Mouse (Mus musculus): ENCODE measurements around the gene Arrdc1.
"Not testable (repeated sequence)": the region's sequence is repeated elsewhere in the genome, so short reads cannot be mapped to it uniquely, and the experiment has no call there.

Arrdc1 gene

DNA sequence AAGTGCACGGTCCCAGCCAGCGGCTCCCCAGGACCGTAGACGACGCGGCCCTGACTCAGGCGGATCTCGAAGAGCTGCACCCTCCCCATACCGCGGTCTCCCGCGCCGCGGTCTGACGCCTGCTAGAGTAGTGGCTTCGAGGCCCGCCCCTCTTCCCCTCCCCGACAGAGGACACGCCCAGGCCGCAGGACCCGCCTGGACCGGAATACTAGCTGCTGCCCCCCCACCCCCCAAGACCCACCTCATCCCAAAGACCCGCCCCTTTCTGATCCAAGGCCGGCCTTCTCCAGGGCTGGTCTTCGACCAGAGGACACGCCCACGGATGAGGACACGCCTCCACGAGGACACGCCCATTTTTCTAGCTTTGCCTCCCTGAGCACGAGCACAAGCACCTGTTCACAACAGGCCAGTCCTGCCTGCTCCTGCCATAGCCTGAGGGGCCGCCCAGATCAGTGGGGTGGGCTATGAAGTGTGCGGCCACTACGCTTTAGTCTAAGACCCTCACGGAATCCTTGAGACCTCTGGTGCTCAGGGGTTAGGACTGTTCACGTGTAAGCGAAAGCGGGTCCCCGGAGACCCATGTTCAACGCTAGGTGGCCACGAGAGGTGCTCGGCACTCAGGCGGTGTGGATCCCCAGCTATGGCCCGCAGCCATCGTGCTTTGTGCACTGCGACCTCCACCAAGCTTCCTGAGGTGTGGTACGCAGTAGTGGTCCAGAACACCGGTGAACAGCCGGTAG, at the start of gene Arrdc1:
TSS of gene Arrdc1 (minus strand) at position 196 of the 740 bp plus-strand sequence.
- peak; percentile 90 for DNase-seq (ENCODE audit: extremely low spot score, low spot score)

DNA sequence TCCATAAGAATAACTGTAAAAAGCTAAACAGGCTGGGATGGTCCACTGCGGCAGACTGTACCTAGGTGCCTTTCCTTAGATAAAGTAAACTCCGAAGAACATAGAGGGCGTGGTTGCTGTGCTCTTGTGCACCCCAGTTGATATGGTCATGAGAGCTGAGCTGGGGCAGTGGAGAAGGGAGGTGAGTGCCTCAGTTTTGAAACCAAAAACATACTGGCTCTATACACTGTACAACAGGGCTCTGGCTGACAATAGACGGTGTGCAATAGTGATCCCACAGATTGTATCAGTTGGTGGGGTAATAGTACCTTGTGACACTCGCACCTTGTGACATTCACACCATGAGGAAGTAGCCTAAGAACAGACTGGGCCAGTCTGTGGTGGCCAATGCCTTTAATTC, 41.9 kb upstream of the Arrdc1 start:
- DNase-seq (ENCODE audit: extremely low spot score, low spot score), result no peak

DNA sequence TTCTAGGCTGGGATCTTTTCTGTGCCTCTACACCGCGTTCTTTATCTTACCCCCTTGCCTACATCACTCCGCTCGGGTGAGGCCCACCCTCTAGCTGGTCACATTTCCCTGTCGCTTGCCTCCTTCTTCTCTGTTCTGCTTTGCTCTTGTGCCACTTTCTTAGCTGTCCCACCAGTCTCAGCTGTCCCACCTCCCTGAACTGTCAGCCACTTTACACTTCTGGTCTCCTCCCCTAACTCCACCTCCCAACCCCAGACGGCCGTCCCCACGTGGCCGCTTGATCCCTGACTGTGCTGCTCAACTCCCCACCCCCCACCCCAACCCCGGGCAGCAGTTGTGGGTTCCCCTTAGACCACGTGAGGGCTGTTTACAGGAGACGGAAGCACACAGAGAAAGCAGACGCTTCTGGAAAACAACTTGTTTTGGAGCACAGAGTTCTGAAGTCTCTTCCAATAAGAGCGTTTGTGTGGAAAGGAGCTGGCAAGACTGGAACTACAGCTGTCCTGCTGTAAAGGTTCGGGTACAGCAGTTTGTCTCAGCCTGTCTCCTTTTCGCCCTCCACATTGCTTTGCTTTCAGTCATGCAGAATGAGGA, 40.7 kb upstream of the Arrdc1 start, which contains the start of gene Pnpla7:
TSS of gene Pnpla7 (plus strand) at position 330 of the 594 bp plus-strand sequence.
- peak; percentile 72 for DNase-seq (ENCODE audit: extremely low spot score, low spot score)

DNA sequence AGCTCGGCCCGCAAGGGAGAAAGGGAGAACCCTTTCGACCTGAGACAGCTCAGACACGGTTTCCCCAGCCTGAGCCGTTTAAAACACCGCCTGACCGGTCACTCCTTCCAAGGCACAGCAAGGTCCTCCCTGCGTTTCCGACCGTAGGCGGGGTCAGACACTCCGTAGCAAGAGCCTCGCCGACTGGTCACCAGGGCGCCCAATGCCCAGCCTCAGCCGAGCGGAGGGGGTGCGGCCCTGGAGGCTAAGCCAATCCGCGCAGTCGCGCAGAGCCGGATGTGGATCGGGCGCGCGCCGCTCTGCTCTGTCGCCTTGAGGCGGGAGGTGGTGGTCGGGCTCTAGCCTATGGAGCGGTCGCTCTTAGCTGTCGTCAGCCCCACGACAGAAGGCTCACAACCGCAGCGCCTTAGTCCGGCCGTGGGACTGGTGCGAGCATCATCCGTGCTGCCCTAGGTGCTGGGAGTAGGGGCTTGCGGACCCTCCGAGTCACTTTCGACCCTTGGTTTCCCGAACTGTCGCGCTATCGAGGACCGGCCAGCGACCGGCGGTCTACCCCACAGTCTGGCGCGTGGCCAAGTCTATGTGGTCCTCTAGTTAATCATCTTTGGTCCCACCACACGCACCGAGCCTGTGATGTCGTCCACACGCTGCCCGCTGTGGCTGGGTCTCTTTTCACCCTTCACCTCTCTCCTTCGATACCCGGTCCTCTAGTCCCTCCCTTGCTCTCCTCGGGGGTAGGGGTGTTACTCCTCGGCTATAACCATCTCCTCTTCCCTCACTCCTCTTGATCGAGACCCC, 40.1 kb upstream of the Arrdc1 start, which contains the start of gene Mrpl41:
TSS of gene Mrpl41 (minus strand) at position 193 of the 798 bp plus-strand sequence.
- peak; percentile 96 for DNase-seq (ENCODE audit: extremely low spot score, low spot score)

DNA sequence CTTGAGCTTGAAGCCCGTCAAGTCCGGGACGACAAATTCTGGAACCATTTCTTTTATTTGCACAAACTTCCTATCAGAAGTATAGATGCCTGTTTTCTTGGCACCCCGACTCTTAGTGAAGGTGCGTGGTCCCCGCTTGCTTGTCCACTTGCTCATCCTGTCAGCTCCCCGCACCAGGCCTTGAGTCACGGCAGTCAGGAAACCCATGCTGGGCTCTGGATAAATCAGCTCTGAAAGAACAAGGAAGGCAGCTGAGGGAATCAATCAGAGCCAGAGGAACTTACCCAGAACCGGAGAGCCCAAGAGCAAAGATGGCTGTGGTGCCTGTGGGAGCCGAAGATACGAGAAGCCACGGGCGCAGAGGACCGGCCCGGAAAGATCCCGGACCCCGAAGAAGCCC, 39.4 kb upstream of the Arrdc1 start:
- DNase-seq (ENCODE audit: extremely low spot score, low spot score), result not testable (repeated sequence)

DNA sequence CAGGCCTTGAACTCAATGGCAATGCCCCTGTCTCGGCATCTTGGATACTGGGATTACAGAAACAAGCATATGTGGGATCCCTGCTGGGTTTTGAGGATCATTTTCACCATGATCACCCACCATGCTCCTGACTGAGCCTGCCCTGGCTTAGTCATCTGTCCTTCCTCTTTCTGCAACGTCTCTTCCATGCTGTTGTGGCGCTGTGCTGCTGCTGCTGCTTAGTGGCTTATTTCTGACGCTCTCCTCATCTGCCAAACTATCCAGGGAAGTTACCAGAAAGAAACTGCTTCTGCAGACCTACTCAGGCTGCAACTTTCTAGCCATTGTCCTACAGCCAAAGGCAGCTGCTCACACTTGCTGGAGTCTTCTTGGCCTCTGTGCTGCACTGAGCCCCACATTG, 35.3 kb upstream of the Arrdc1 start:
- DNase-seq (ENCODE audit: extremely low spot score, low spot score), result no peak

DNA sequence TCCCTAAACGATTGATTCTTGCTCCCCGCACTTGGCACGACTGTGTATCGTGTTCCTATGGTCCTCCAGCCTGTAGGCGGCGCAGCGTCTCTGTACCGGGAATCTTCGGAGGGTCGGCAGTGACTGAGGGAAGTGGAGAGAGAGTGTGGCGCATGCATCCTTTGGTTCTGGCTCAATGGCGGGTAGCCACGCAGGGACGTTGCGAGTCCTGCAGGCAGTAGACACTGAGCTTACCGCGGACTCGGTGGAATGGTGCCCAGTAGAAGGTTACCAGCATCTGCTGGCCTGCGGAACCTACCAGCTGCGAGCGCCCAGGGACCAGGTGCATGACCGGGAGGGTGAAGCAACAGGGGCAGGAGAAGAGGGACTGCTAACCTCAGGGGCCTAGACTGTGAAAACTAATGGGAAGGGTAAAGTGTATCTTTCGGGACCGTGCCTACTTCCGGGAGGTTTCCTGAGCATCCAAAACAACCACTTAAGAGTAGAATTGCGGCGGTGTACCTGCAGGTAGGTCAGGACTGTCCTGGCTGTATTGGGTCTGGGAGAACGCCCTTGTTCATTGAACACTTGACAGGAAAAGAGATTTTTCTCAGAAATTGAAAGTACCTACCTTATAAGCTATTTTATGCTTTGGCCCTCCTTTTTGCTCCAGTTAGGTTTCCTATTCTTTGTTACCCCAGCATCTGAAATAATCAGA, 27.4 kb upstream of the Arrdc1 start, which contains the start of gene Dph7:
TSS of gene Dph7 (plus strand) at position 97 of the 697 bp plus-strand sequence.
- peak; percentile 85 for DNase-seq (ENCODE audit: extremely low spot score, low spot score)

DNA sequence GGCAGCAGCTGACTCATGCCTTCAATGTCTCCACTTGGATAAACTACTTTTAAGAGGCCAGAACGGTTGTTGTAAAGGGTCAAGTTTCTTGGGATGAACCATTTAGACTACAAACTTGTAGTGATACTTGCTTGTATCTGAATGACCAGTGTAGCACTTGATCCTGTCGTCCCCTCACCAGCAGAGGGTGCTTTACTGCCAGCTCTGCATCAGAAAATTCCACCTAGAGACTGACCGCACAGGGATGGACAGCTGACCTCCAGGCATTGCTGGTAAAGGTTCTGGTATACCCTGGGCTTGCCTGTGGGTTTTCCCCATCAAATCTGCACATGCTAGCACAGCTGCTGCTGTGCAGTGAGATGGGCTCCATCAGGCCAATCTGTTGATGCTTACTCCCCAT, 25.9 kb upstream of the Arrdc1 start:
- DNase-seq (ENCODE audit: extremely low spot score, low spot score), result peak; percentile 40

DNA sequence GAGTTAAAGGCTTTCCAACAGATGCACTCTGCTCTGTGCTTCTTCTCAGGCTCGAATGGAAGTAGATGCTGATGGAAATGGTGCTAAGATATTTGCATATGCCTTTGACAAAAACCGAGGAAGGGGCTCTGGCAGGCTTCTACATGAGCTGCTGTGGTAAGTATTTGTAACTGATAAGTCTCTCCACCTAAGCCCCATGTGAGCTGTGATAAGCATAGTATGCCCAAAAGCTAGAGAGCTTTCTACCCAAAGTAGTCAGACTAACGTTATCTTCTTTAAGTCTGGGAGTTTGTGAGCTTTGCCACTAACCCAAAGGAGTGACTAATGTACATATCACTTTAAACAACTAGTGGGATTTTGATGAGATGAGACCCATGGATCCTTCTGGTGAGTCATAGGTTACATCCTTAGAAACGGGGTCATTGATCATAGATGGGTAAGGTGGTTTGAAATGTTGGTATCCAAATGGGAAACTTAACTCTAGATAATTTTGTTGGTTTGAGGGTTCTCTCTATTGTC, 17.5 kb upstream of the Arrdc1 start:
- DNase-seq (ENCODE audit: extremely low spot score, low spot score), result no peak

DNA sequence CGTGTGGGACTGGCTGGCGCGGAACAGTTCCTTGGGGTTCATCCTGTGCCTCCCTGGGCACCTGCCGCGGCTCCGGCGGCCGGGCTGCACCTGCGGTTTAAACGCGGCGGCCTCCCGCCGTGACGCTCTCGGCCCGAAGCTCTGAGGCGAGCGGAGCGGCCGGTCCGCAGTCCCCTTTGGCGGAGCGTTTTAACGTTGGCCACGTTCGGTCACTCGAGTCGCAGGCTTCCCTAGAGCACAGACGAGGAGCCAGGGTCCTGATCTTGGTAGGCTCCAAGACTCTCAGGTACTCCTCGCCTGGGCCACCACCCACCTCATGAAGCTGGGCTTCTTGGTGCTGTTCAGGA, 15.1 kb upstream of the Arrdc1 start:
- DNase-seq (ENCODE audit: extremely low spot score, low spot score), result peak; percentile 40

DNA sequence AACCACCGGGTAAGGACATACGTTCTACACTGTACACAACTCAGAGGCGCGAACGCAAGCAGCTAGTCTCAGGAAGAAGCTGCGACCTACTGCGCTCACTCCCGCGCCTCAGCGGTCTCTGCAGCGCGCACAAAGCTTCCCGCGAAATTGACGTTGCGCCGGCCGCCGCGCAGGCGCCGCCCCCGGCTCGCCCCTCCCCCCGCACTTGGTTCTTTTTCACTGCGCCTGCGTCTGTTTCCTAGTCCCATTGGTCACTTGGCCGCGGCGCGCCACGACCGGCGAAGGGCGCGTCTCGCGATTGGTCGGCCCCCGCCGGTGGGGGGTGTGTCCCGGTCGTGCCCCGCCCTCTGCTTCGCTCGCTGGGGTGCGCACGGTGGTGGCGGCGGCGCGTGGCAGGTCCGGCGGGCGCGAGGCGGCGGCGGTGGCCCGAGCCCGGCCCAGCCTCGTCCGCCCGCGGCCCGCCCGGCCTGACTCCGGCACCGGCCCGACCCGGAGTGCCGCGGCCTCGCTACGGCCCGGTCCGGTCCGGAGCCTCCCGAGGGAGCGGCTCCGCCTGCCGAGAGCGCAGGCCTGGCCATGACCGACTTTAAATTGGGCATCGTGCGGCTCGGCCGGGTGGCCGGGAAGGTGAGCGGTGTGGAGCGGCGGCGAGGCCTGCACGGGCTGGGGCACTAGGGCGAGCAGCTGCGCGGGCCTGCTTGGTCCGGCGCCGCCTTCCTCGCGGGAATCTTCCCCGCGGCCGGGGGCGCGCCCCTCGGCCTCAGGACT, 14.6 kb upstream of the Arrdc1 start, which contains the start of gene Zmynd19:
TSS of gene Zmynd19 (plus strand) at position 372 of the 768 bp plus-strand sequence.
- DNase-seq (ENCODE audit: extremely low spot score, low spot score), result peak; percentile 98

DNA sequence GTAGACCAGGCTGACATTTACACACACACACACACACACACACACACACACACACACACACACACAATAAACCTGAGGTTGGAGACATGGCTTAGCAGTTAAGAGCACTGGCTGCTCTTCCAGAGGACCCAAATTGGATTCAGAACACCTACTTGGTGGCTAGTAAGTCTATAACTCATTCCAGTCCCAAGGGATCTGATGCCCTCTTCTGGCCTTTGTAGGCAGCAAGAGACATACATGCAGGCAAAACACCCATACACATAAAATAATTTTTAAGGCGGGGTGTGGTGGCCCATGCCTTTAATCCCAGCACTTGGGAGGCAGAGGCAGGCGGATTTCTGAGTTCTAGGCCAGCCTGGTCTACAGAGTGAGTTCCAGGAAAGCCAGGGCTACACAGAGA, 9.3 kb upstream of the Arrdc1 start:
- DNase-seq (ENCODE audit: extremely low spot score, low spot score), result not testable (repeated sequence)

DNA sequence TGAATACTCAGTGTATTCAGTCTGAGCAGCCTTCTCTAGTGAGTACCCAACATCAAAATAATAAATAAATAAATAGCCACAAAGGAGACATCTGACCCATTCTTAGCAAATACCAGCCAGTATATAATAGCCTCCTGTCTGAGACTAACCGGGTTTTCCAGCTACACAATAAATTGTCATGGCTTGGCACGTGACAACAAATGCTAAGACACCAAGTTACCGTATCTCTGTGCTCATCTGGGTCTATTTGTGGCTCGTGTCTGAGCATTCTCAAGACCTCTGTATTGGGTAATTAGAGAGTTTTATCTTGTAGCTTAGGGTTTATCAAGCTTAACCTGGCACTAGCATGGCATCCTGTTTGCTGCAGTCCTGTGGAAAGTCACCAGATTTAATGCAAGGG, 7.0 kb upstream of the Arrdc1 start:
- no peak for DNase-seq (ENCODE audit: extremely low spot score, low spot score)

DNA sequence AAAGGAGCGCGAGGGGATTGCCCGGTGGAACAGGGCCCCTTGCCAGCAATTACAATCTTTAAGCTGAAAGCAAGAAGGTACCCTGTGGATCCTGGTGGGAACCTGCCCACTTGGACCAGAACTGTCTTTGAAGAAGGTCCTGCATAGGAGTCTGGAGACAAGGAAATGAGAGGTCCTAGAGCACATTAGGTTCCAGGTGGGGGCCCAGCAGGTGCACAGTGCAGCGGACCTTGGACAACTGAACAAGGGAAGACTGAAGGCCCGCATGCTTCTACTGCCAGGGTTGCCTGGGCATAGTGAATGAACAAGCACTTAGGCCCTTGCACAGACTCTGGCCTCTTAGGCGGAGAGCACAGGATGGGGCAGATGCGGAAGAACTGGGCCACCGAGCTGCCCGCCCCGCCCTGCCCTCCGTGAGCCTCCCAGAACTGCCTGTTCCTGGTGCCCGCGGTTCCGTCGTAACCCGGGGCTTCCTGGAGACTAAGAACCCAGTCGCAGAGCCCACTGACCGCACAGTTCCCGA, 550 bp downstream of the Arrdc1 start:
- no peak for DNase-seq (ENCODE audit: extremely low spot score, low spot score)

DNA sequence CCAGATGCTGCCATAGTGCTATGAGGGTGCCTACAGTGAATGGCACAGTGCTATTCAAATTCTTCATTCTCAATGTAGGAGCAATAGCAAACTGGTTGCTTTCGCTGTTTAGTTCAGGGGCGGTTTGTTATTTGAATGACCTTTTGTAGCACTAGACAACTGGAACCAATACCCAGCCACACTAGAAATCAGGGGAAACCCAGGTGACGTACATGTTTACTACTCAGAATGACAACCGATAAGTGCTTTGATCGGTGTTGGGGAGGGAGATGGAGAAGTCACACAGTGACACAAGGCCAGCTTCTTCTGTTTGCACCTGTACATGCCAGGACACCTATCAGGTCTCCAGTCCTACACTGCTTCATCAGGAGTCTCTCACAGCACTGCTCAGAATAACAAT, 5.5 kb downstream of the Arrdc1 start:
- no peak for DNase-seq (ENCODE audit: extremely low spot score, low spot score)

DNA sequence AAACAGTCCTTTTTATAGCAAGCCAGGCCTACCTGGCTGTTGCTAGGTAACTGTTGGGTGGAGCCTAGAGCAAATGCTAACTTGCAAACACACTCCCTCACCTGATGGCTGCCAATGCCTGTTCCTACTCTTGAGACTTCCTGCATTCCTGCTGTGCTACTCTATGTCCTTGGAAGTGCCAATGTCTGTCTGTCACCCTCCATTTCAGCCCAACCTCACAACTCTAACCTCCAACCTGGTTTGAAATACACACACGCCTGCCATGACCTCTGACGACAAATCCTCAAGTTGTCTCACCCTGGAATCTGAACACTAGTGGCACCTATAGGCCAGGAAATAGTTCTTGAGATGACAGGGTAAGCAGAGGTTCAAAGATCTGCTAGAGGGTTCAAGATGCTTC, 5.9 kb downstream of the Arrdc1 start:
- DNase-seq (ENCODE audit: extremely low spot score, low spot score), result no peak

DNA sequence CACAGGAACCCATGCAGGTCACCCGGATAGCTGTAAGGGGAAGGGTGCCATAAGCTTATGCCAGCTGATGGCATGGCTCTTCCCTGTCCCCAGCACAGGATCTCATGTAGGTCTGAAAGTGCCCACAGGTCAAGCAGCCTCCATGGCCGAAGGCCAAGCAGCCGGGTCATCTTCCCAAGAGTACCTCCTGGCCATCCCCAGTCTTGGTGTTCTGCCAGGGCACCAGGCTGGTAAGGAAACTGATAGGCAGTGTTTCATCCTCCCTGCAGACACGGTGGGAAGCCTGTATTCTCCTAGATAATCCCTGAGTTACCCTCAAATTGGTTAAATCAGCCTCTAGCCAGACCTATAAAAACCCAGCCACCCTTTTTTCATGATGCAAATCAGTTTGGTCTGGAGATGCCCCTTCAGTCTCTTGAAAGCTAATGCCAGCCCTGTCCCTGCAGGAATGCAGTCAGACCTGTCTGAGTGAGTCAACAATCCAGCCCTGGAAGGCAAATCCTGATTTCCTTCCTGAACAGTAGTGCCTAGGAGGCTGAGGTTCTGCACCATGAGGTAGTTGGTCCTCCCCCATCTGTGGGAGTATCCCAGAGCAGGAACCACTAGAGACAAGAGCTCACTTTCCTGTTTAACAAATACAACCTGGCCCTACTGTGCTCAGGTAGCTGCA, 7.1 kb downstream of the Arrdc1 start:
- no peak for DNase-seq (ENCODE audit: extremely low spot score, low spot score)

DNA sequence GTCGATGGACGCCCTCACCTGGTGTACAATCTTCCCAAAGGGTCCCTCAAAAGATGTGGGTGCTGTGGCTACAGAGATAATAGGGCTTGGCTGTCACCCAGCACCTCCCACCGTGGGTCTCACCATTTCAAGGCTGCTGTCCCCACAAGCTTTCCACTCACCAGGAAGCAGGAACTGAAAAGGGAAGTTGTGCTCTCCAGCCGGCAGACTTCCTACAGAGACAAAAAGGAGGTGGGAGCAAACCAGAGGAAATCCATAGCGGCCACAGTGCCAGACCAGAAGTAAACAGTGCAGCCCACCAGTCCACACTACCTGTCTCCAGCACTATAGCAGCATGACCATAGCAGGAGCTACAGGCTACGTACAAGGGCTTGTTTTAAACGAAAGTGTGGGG, 8.1 kb downstream of the Arrdc1 start:
- no peak for DNase-seq (ENCODE audit: extremely low spot score, low spot score)

DNA sequence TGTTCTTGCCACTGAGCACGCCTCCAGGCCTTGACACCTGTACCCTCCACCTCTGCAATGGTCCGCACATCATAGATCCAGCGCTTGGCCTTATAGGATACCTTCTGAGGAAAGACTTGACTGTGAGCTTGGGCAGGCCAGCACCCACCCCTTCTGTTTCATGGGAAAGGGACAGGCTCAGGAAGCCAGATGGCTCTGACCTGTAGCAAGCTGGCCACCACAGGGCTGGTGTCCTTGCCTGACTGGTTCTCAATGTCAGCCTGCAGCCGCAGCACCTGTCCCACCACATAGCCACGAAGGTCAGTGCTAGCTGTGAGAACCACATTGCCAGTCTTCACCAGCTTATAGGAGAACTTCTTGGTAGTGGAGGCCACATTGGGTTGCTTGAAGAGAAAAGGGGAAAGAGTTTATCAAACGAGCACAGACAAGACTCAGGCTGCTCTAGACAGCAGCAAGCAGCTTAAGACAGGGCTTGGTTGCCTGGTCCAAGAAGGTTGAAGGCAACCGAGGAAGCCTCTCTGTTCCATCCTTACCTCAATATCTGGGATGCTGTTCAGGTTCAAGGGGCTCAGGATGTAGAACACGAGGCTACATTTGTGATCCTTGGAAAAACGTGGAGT, 8.6 kb downstream of the Arrdc1 start:
- no peak for DNase-seq (ENCODE audit: extremely low spot score, low spot score)

Measured in neural tube, embryonic 10.5 days (tissue).